In the genomic region with DNA sequence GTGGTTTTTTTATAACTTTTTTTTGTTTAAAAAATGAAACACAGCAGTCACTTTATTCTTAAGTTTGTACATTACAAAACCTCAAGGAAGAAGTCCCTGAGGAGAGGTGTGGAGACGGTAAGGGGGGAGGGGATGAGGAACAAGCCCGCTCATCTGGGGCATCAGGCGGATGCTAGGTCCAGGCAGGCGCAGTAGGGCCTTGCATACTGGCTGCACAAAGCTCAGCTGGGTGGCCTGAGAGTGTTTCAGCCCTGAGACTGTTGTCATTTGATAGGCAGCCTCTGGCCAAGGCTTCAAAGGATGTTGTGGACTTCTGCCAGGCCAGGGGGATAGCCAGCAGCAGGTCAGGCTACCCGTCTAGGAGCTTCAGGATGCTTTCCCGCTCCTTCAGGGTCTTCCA, we compare ENCODE assay signal across 30 mouse cellular contexts. TPM values are rescaled to one million over a fixed set of nuclear protein-coding genes. Genes with fewer than 3 reads are reported as not detected.
A peak's percentile ranks its signal among the peaks of the same experiment; 100 is the strongest.
DNase-seq lines count a peak whose midpoint lies in the region; ATAC-seq lines count a peak whose summit lies in the region.
"Had no signal": no experiment of that assay in that cellular context is flagged by ENCODE, and none has a peak within 500 bp of the region (broad histone marks: within the 10 kb centered on the region; RNA-seq: fewer than 3 reads in every experiment).

No protein-coding gene starts in this region.

- no peak overlapping the region for H3K27ac ChIP-seq in heart, embryonic 12.5 days (ENCODE audit: poor library complexity, severe bottlenecking)
- H3K27ac ChIP-seq: embryonic facial prominence, embryonic 13.5 days; embryonic facial prominence, embryonic 15.5 days; forebrain, embryonic 10.5 days; forebrain, embryonic 12.5 days had no signal

- no peak overlapping the region for H3K4me2 ChIP-seq in heart, embryonic 12.5 days
- H3K4me2 ChIP-seq: embryonic facial prominence, embryonic 13.5 days; embryonic facial prominence, embryonic 15.5 days; forebrain, embryonic 12.5 days had no signal

- 88% methylated on average over 6 of the region's 6 CpGs for WGBS in heart, embryonic 12.5 days

- no peaks in the 10 kb centered on the region for H3K4me1 ChIP-seq in heart, embryonic 12.5 days (replicated peaks)
- H3K4me1 ChIP-seq: embryonic facial prominence, embryonic 13.5 days; embryonic facial prominence, embryonic 15.5 days; forebrain, embryonic 10.5 days; forebrain, embryonic 12.5 days had no signal

- DNase-seq in heart, adult 11 months, result peak; percentile 80
- DNase-seq in ES-CJ7 (ENCODE audit: low read depth, low spot score) (peak; percentile 65), R1 (ENCODE audit: low read depth, low spot score) (peak; percentile 72)
- DNase-seq in thymus, postnatal 25 days, result no peak
- DNase-seq in adrenal gland, postnatal 4 days (ENCODE audit: low spot score in 2 of 2), result no peak
- no peak for DNase-seq in testis, postnatal 10 days (ENCODE audit: low spot score)
- DNase-seq: adrenal gland, adult 8-10 months; adrenal gland, postnatal 14 days; adrenal gland, postnatal 36 days; B cell, adult 2 months; cerebellum, adult 11 months; cerebellum, adult 18-20 months; cerebellum, adult 8-10 months; cerebellum, adult 9-11 months; cerebellum, postnatal 14 days; cerebellum, postnatal 36 days; embryo, embryonic 11 days had no signal

- no peak overlapping the region for H3K9ac ChIP-seq in heart, embryonic 12.5 days
- H3K9ac ChIP-seq: embryonic facial prominence, embryonic 13.5 days; embryonic facial prominence, embryonic 15.5 days; forebrain, embryonic 12.5 days had no signal

- ATAC-seq in heart, embryonic 12.5 days (ENCODE audit: insufficient number of reproducible peaks, low FRiP score), result no peak
- ATAC-seq: activated CD4-positive, CD25-positive, alpha-beta regulatory T cell, adult 4 months; CD4-positive, CD25-positive, alpha-beta regulatory T cell, adult 4 months; forebrain, embryonic 14.5 days; forebrain, embryonic 16.5 days; Patski had no signal

- H3K9me3 ChIP-seq in heart, embryonic 12.5 days (replicated peaks), result no peaks in the 10 kb centered on the region
- H3K9me3 ChIP-seq: embryonic facial prominence, embryonic 13.5 days; embryonic facial prominence, embryonic 15.5 days; forebrain, embryonic 10.5 days; forebrain, embryonic 12.5 days; G1E had no signal

- no peak overlapping the region for H3K4me3 ChIP-seq in heart, embryonic 12.5 days
- H3K4me3 ChIP-seq: embryonic facial prominence, embryonic 13.5 days; embryonic facial prominence, embryonic 15.5 days; erythroblast, embryonic 14.5 days; forebrain, embryonic 10.5 days; forebrain, embryonic 12.5 days had no signal

- H3K36me3 ChIP-seq in heart, embryonic 12.5 days, result peaks cover 50% of the 10 kb centered on the region

- no peaks in the 10 kb centered on the region for H3K27me3 ChIP-seq in heart, embryonic 12.5 days (replicated peaks)
- H3K27me3 ChIP-seq: CH12.LX; embryonic facial prominence, embryonic 13.5 days; embryonic facial prominence, embryonic 15.5 days; forebrain, embryonic 12.5 days; Patski had no signal

RNA-seq across cellular contexts. Expression of a gene that starts 11.0 kb away (rescaled TPM):
- 40.1 and 42.2 TPM in 2 replicates for polyA plus RNA-seq in heart, embryonic 12.5 days (2016; fragmentation: Nextera tagmentation; extraction: Ambion mirVana)
- total RNA-seq in adrenal gland, postnatal 4 days (2021), result 10 to 100 TPM; 41.3 to 44.6 TPM

RNA-seq across cellular contexts. Expression of a gene that starts 11.3 kb away (rescaled TPM):
- 274 and 285 TPM in 2 replicates for polyA plus RNA-seq in heart, embryonic 12.5 days (2016; fragmentation: Nextera tagmentation; extraction: Ambion mirVana)
- 100 to 1,000 TPM; 206 to 214 TPM for total RNA-seq in adrenal gland, postnatal 4 days (2021)

RNA-seq across cellular contexts. Expression of a gene that starts 22.4 kb away (rescaled TPM):
- polyA plus RNA-seq in heart, embryonic 12.5 days (2016; fragmentation: Nextera tagmentation; extraction: Ambion mirVana), result 1.6 and 2.5 TPM in 2 replicates
- total RNA-seq in adrenal gland, postnatal 4 days (2021), result 1 to 10 TPM; 6.9 to 7.7 TPM

RNA-seq across cellular contexts. Expression of a gene that starts 22.9 kb away (rescaled TPM):
- polyA plus RNA-seq in heart, embryonic 12.5 days (2016; fragmentation: Nextera tagmentation; extraction: Ambion mirVana), result 110 and 113 TPM in 2 replicates
- 10 to 100 TPM; 54.2 to 58.7 TPM for total RNA-seq in adrenal gland, postnatal 4 days (2021)

RNA-seq across cellular contexts. Expression of a gene that starts 39.9 kb away (rescaled TPM):
- 9.0 and 10.6 TPM in 2 replicates for polyA plus RNA-seq in heart, embryonic 12.5 days (2016; fragmentation: Nextera tagmentation; extraction: Ambion mirVana)
- 10 to 100 TPM; 14.5 to 18.7 TPM for total RNA-seq in adrenal gland, postnatal 4 days (2021)

Comparison
In these comparisons a context has a peak if more than half of its experiments do, and no peak if none do; other contexts are left out.
1. DNase-seq: peak in heart, adult 11 months (single experiment), ES-CJ7 (single experiment) and R1 (single experiment); none in thymus, postnatal 25 days (single experiment), adrenal gland, postnatal 4 days (0 of 2) and testis, postnatal 10 days (single experiment).